Mouse (Mus musculus): Measurements from ENCODE around the gene Cdc42. TPM values are rescaled to one million over a fixed set of nuclear protein-coding genes. Genes with fewer than 3 reads are reported as not detected.
A peak's percentile ranks its signal among the peaks of the same experiment; 100 is the strongest.

Cdc42 gene
- total RNA-seq, 2 experiments from 2014 or later: 307 to 330 TPM

GRCm38 (mm10) chr4:137316027-137316770 lies 41.3 kb downstream of the Cdc42 start:
- no peak for DNase-seq (ENCODE audit: low spot score in 2 of 2)

- no peak for DNase-seq (ENCODE audit: low spot score in 2 of 2)
Observed at GRCm38 (mm10) chr4:137315061-137315460, 42.5 kb downstream of the Cdc42 start.

DNA sequence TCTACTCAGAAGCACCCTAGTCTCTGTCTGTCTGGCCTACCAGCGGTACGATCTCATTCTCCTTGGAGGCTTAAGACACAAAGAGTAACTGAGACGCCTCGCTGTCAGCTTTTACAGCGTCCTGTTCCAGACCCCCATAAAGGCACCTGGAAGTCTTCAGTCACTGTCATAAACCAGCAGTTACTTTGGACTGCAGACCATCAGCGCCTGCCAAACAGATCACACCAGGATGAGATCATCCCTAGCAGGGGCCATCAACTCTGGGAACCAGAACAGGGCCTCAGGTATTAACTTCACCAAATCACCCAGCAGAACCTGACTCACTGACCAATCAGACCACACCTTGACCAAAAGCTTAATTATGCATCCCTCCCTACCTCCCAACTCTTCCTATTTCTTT lies 43.0 kb downstream of the Cdc42 start:
- DNase-seq (ENCODE audit: low spot score in 2 of 2): no peak

GRCm38 (mm10) chr4:137313511-137313910 lies 44.0 kb downstream of the Cdc42 start:
- DNase-seq (ENCODE audit: low spot score in 2 of 2): no peak

DNA sequence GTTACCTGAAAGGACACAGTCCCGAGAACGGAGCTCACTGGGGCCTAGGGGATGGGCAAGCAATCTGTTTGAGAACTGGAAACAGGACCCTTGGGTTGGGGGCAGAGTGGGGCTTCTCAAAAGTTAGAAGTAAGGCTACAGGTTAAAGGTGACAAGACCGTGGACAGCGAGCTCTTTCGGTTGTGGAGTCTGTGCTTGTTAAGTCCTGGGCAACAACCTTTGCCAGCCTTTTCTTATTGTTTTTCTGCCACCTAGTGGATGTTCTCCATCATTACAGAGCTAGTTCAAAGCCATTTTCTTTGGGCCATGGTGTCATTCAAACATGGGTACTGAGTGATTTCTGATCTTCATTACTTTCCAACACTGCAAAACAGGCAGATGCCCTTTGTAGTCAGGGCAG lies 49.1 kb downstream of the Cdc42 start:
- DNase-seq (ENCODE audit: low spot score in 2 of 2): no peak

- no peak for DNase-seq (ENCODE audit: low spot score in 2 of 2)
Observed at GRCm38 (mm10) chr4:137306991-137307706, 50.4 kb downstream of the Cdc42 start.

GRCm38 (mm10) chr4:137306577-137306888 lies 51.0 kb downstream of the Cdc42 start:
- no peak for DNase-seq (ENCODE audit: low spot score in 2 of 2)

- no peak for DNase-seq (ENCODE audit: low spot score in 2 of 2)
Observed at GRCm38 (mm10) chr4:137305831-137306576, 51.5 kb downstream of the Cdc42 start.

DNA sequence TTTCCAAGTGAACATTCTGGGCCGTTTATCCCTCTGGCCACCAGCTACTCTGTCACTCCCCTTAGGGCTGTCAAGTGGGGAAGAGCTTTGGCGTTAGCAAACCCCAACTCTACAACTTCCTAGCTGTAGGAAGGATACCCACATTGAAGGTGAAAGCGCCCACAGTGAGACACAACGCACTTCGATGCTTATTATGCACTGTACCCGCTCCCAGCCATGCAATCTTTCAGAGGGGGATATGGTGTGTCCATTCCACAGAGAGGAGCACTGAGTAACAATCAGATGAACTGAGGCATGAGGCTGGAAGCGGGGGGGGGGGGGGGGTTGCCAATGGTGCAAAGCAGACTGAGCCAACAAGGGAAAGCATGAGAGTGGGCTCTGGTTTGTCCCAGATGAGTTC lies 52.5 kb downstream of the Cdc42 start:
- DNase-seq (ENCODE audit: low spot score in 2 of 2): no peak

DNA sequence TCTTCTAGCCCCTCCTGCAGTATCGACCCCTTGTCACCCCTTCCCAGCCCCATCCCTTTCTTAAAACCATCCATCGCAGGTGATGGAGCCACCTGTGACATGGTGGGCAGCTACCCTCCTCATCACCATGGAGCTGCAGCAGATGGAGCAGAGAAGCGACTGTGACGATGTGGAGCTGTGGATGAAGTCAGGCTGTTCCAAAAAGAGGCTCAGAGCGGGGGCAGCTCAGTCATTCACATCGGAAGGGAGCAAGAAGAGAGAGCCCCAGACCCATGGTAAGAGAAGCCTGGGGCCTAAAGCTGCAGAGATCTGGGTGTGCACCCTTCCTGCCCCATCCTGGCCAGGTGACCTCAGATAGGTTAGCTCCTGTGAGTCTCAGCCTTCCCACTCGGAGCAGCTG lies 53.4 kb downstream of the Cdc42 start:
- DNase-seq (ENCODE audit: low spot score in 2 of 2): no peak

GRCm38 (mm10) chr4:137301635-137302034 lies 55.9 kb downstream of the Cdc42 start:
- no peak for DNase-seq (ENCODE audit: low spot score in 2 of 2)

- no peak for DNase-seq (ENCODE audit: low spot score in 2 of 2)
Observed at GRCm38 (mm10) chr4:137300227-137300626, 57.3 kb downstream of the Cdc42 start.

GRCm38 (mm10) chr4:137298406-137298805 lies 59.1 kb downstream of the Cdc42 start:
- DNase-seq (ENCODE audit: low spot score in 2 of 2): no peak

DNA sequence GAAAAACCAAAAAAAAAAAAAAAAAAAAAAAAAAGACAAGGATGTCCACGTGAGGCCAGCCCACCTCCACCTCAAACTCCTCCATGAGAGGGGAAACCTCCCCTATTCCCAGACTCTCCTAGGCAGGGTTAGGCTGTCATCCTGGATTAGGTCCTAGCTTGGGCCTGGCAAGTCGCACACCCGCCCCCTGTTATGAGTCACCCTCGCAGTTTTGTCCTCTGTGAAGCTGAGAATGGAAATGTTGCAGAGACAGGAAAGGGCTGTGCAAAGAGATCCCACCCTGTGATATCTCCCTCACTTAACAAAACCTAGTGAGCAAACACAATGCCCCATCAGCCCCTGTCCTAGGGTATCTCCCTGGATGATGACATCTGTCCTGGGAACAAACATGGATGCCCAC lies 59.9 kb downstream of the Cdc42 start:
- peak; percentile 61 to 74 for DNase-seq (ENCODE audit: low spot score in 2 of 2)

DNA sequence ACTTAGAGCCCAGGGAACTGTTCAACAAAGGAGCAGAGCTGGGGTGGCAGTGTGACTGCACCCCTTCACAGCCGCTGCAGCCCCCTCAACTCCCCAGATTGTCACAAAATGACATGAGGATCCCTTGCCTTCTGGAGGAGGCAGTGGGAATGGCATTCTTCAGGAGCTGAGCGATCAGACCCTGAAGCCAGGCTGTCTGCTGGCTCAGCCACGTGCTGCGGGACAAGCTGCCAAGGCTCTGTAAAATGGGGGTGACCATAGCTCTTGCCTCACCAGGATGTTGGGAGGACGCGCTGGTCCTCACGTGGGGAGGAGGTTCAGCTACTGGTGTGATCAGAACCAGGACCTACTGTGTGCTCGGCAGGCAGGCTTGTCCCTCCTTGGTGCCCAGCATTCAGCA lies 62.6 kb downstream of the Cdc42 start:
- peak; percentile 61 to 79 for DNase-seq (ENCODE audit: low spot score in 2 of 2)

DNA sequence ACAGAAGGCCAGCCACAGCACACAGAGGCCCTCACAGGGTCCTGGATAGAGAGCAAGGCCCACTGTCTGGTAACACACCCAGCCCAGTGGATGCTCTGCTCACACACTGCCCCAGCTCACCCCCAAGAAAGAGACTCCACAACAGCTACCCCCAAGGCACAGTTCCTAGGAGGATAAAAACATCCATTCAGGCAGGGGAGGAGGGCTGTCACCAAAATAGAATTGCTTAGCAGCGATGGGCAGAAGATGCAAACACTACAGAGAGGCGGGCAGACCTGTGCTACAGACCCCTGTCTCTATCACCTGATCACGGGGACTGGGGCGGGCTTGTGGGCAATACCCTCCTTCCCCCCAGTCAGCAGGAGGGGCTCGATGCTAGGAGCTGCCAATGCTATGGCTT lies 63.0 kb downstream of the Cdc42 start:
- DNase-seq (ENCODE audit: low spot score in 2 of 2): no peak

DNA sequence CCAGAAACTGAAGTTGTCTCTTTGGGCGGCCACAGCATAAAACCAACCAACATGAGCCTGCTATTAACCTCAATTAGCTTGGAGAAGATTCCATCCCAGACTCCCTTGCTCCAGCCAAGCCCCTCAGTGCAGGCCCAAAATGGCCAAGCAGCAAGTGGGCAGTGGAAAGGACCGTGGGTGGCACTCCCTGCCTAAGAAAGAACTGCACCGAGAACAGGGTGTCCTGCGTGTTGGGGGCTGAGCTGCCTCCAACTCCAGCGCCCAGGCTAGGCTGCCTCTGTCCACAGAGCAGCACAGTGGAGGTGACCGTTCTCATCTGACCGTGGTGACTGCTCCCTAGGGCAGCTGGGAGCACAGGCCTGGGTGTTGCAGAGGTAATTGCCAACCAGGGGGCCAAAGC lies 63.5 kb downstream of the Cdc42 start:
- DNase-seq (ENCODE audit: low spot score in 2 of 2): peak; percentile 42 to 53

DNA sequence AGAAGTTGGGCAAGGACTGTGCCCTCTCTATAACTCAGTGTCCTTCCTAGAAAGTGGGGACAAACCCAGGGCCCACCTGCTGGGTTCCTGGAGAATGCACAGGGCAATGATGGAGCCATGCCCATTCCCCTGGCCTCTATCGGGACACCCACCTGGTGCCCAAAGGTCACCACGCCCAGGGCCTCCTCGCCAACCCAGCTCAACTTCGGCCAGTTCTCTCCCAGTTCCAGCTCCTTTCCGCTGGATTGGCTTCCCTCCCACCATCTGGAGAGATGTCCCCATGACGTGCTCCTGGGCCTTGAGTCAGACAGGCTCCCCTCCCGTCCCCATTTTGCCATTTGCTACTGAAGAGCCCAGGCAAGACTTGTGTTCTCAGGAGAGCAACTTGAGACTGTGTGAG lies 64.9 kb downstream of the Cdc42 start:
- DNase-seq (ENCODE audit: low spot score in 2 of 2): no peak

DNA sequence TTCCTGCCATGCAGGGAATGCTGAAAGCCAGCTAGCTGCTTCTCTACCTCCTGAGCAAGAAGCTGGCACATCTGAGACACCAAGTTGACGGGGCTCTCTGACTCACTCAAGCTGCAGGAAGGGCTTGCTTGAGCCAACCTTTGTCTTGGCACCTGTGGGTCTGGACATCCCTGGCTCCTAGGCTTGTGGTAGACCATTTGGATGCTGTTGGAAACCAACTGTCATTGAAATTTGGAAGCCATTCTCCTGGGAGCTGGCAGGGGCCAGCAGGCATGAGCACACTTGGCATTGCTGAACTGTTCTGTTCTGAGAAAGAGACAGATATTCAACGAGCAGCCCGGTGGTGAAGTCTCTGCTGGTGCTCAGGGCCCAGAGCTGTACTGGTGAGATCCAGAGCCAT lies 67.3 kb downstream of the Cdc42 start:
- no peak for DNase-seq (ENCODE audit: low spot score in 2 of 2)

DNA sequence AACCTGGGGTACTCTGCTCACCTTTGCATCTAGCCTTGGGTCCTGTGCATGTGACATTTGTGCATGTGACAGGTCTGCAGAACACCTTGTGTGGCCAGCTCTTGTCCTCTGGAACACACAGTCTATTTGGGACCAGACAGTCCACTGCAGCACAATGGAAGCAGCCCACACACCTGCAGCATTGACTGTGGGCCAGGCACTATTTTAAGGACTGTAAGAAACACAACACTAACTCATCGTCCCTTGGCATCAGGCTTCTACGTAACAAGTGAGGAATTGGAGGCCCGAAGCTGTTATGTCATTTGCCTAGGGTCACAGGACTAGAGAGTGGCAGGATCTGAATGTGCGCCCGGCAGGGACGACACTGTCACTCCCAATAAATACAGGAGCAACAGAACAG lies 67.8 kb downstream of the Cdc42 start:
- no peak for DNase-seq (ENCODE audit: low spot score in 2 of 2)

DNA sequence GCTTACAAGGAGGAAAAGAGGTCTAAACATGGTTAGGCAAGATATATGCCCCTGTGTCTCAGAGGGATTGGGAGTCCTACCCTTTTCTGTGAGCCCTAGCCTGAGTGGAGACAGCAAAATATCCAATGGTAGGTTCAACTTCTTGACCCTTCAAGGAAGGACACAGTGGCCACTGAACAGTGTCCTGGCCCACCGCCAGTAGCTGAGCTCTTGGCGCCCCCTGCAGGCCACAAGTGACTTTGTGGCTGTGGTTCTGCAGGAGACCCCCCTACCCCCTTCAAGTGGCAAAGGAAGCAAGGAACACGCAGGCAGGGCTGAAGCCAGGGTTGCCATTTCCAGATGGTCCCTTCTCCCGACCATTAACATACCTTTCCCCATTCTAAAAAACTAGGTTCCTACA lies 69.7 kb downstream of the Cdc42 start:
- peak in 1 of 2 experiments; percentile 47 for DNase-seq (ENCODE audit: low spot score in 2 of 2)

GRCm38 (mm10) chr4:137287206-137287605 lies 70.3 kb downstream of the Cdc42 start:
- no peak for DNase-seq (ENCODE audit: low spot score in 2 of 2)

GRCm38 (mm10) chr4:137286662-137286953 lies 70.9 kb downstream of the Cdc42 start:
- DNase-seq (ENCODE audit: low spot score in 2 of 2): no peak

All from left cerebral cortex, adult 18-20 months (tissue).